ENCODE assay signal across 8 mouse cellular contexts in genomic region chr9:50527860-50528259, GRCm38 (mm10). TPM values are rescaled to one million over a fixed set of nuclear protein-coding genes. Genes with fewer than 3 reads are reported as not detected.
DNase-seq lines count a peak whose midpoint lies in the region; ATAC-seq and TF ChIP-seq lines count a peak whose summit lies in the region.

No protein-coding gene starts in this region.

- peaks cover 8% of the 10 kb centered on the region; the same call in 1 of the 2 replicates for H3K4me1 ChIP-seq in spleen, adult 2 months (ENCODE audit: control insufficient read depth, insufficient read depth, insufficient read length)
- no peaks in the 10 kb centered on the region for H3K4me1 ChIP-seq in embryonic facial prominence, embryonic 11.5 days (ENCODE audit: control insufficient read depth, insufficient read depth, low read length)
- H3K4me1 ChIP-seq in intestine, embryonic 14.5 days (replicated peaks; ENCODE audit: control insufficient read depth, insufficient read depth, low read length), result peaks cover 8% of the 10 kb centered on the region
- peaks cover 6% of the 10 kb centered on the region; the same call in 1 of the 2 replicates for H3K4me1 ChIP-seq in midbrain, postnatal 0 days (ENCODE audit: insufficient read depth, low read length)

- no peaks in the 10 kb centered on the region for H3K27me3 ChIP-seq in spleen, adult 2 months (ENCODE audit: control insufficient read depth, insufficient read depth, low read length)
- H3K27me3 ChIP-seq in embryonic facial prominence, embryonic 11.5 days (ENCODE audit: control insufficient read depth, insufficient read depth, low read length), result no peaks in the 10 kb centered on the region
- no peaks in the 10 kb centered on the region for H3K27me3 ChIP-seq in intestine, embryonic 14.5 days (replicated peaks; ENCODE audit: control insufficient read depth, insufficient read depth, low read length)
- H3K27me3 ChIP-seq in midbrain, postnatal 0 days (ENCODE audit: insufficient read depth, low read length), result no peaks in the 10 kb centered on the region

- H3K9ac ChIP-seq in embryonic facial prominence, embryonic 11.5 days (replicated peaks; ENCODE audit: low read length), result peak overlapping the region; percentile 68
- H3K9ac ChIP-seq in intestine, embryonic 14.5 days (ENCODE audit: low read length), result peak overlapping the region; percentile 45
- peak overlapping the region; percentile 68 for H3K9ac ChIP-seq in midbrain, postnatal 0 days (replicated peaks; ENCODE audit: low read length, poor library complexity, severe bottlenecking)

- H3K9me3 ChIP-seq in embryonic facial prominence, embryonic 11.5 days (replicated peaks; ENCODE audit: control insufficient read depth, low read length), result no peaks in the 10 kb centered on the region
- H3K9me3 ChIP-seq in intestine, embryonic 14.5 days (ENCODE audit: control insufficient read depth, low read length), result no peaks in the 10 kb centered on the region
- H3K9me3 ChIP-seq in midbrain, postnatal 0 days (ENCODE audit: low read length), result no peaks in the 10 kb centered on the region

- TF ChIP-seq CTCF in spleen, adult 2 months (IDR thresholded peaks at IDR 0.05; ENCODE audit: extremely low read depth, insufficient read depth, insufficient read length, insufficient replicate concordance), result no peak
- TF ChIP-seq CTCF in midbrain, postnatal 0 days (IDR thresholded peaks at IDR 0.05), result no peak

- ATAC-seq in embryonic facial prominence, embryonic 11.5 days (replicated peaks; ENCODE audit: insufficient number of reproducible peaks, low FRiP score, low TSS enrichment, low read depth), result peak; percentile 20; the same call in 1 of the 2 replicates
- 0 out of 2 replicates have a peak, but pooled peaks have one; percentile 6 for ATAC-seq in intestine, embryonic 14.5 days (replicated peaks; ENCODE audit: low FRiP score, low TSS enrichment, low read depth)
- no peak for ATAC-seq in midbrain, postnatal 0 days (ENCODE audit: low FRiP score)

- TF ChIP-seq POLR2A in spleen, adult 2 months (IDR thresholded peaks at IDR 0.05; ENCODE audit: low read depth, low read length), result no peak

- peaks cover 9% of the 10 kb centered on the region; the same call in 1 of the 2 replicates for H3K36me3 ChIP-seq in spleen, adult 2 months (ENCODE audit: control insufficient read depth, insufficient read depth, low read length)
- no peaks in the 10 kb centered on the region for H3K36me3 ChIP-seq in embryonic facial prominence, embryonic 11.5 days (replicated peaks; ENCODE audit: control insufficient read depth, insufficient read depth, low read depth, low read length)
- no peaks in the 10 kb centered on the region; the same call in 1 of the 2 replicates for H3K36me3 ChIP-seq in intestine, embryonic 14.5 days (ENCODE audit: control insufficient read depth, insufficient read depth, low read length)
- H3K36me3 ChIP-seq in midbrain, postnatal 0 days (ENCODE audit: insufficient read depth, low read length), result no peaks in the 10 kb centered on the region

- no peak for DNase-seq in spleen, adult 2 months (ENCODE audit: low read depth in 1 of 2, low spot score in 2 of 2)
- DNase-seq in spleen, adult 18-20 months, result no peak
- no peak for DNase-seq in embryonic facial prominence, embryonic 11.5 days (ENCODE audit: low spot score)
- DNase-seq in intestine, embryonic 14.5 days (ENCODE audit: low spot score), result no peak
- no peak for DNase-seq in midbrain, postnatal 0 days (ENCODE audit: low spot score)
- DNase-seq in layer of hippocampus, adult 9-10 months (ENCODE audit: low spot score), result no peak
- DNase-seq in layer of hippocampus, adult 8-10 months (ENCODE audit: low spot score in 2 of 2), result no peak
- no peak for DNase-seq in gastrocnemius, postnatal 10 days

- no peak overlapping the region for H3K27ac ChIP-seq in spleen, adult 2 months (ENCODE audit: insufficient read depth, low read length)
- H3K27ac ChIP-seq in embryonic facial prominence, embryonic 11.5 days (replicated peaks; ENCODE audit: low read depth, low read length), result no peak overlapping the region
- no peak overlapping the region for H3K27ac ChIP-seq in intestine, embryonic 14.5 days (ENCODE audit: low read depth)
- peak overlapping the region; percentile 73; the same call in 1 of the 2 replicates for H3K27ac ChIP-seq in midbrain, postnatal 0 days (ENCODE audit: low read depth, low read length)

- 18% methylated on average over 7 of the region's 7 CpGs for WGBS in spleen, adult 2 months
- 43% methylated on average over 7 of the region's 7 CpGs for WGBS in embryonic facial prominence, embryonic 11.5 days
- 35% methylated on average over 7 of the region's 7 CpGs for WGBS in intestine, embryonic 14.5 days
- 43% methylated on average over 7 of the region's 7 CpGs for WGBS in midbrain, postnatal 0 days

- H3K4me3 ChIP-seq in spleen, adult 2 months (ENCODE audit: extremely low read depth, insufficient read depth, insufficient read length), result peak overlapping the region; percentile 96
- H3K4me3 ChIP-seq in embryonic facial prominence, embryonic 11.5 days (ENCODE audit: low read depth, low read length), result peak overlapping the region; percentile 68
- peak overlapping the region; percentile 74 for H3K4me3 ChIP-seq in intestine, embryonic 14.5 days (ENCODE audit: low read depth, low read length)
- H3K4me3 ChIP-seq in midbrain, postnatal 0 days (ENCODE audit: low read depth, low read length), result peak overlapping the region; percentile 55

- peak overlapping the region; percentile 58 for H3K4me2 ChIP-seq in embryonic facial prominence, embryonic 11.5 days (ENCODE audit: low read depth, low read length)
- H3K4me2 ChIP-seq in intestine, embryonic 14.5 days (ENCODE audit: low read length), result peak overlapping the region; percentile 61
- peak overlapping the region; percentile 61 for H3K4me2 ChIP-seq in midbrain, postnatal 0 days (ENCODE audit: low read depth, low read length, poor library complexity, severe bottlenecking)

RNA-seq across cellular contexts. Expression of gene Pts, which starts 0.7 kb away (rescaled TPM):
- 27.8 and 56.4 TPM in 2 replicates for polyA plus RNA-seq in spleen, adult 2 months (2012; rRNA removed)
- polyA plus RNA-seq in embryonic facial prominence, embryonic 11.5 days (2014; fragmentation: Nextera tagmentation; extraction: Ambion mirVana), result 59.7 and 64.6 TPM in 2 replicates
- 82.3 and 85.6 TPM in 2 replicates for polyA plus RNA-seq in intestine, embryonic 14.5 days (2014; fragmentation: Nextera tagmentation; extraction: Ambion mirVana)
- 76.6 and 82.3 TPM in 2 replicates for total RNA-seq in midbrain, postnatal 0 days (2014; rRNA removed)
- polyA plus RNA-seq in midbrain, postnatal 0 days (2015; fragmentation: Nextera tagmentation; extraction: Ambion mirVana), result 116 and 119 TPM in 2 replicates
- total RNA-seq in layer of hippocampus, adult 8-10 months (2022), result 10 to 100 TPM; 34.3 to 38.0 (median 35.7) TPM
- total RNA-seq in gastrocnemius, postnatal 10 days (2021), result 10 to 100 TPM; 19.0 to 19.3 TPM

RNA-seq across cellular contexts. Expression of gene Il18, which starts 26.8 kb away (rescaled TPM):
- polyA plus RNA-seq in spleen, adult 2 months (2012; rRNA removed), result 10.7 and 12.6 TPM in 2 replicates
- polyA plus RNA-seq in embryonic facial prominence, embryonic 11.5 days (2014; fragmentation: Nextera tagmentation; extraction: Ambion mirVana), result 2.4 and 3.3 TPM in 2 replicates
- polyA plus RNA-seq in intestine, embryonic 14.5 days (2014; fragmentation: Nextera tagmentation; extraction: Ambion mirVana), result 13.4 and 13.5 TPM in 2 replicates
- 18.2 and 20.5 TPM in 2 replicates for total RNA-seq in midbrain, postnatal 0 days (2014; rRNA removed)
- polyA plus RNA-seq in midbrain, postnatal 0 days (2015; fragmentation: Nextera tagmentation; extraction: Ambion mirVana), result 35.0 and 37.8 TPM in 2 replicates
- 10 to 100 TPM; 25.3 to 29.3 (median 27.6) TPM for total RNA-seq in layer of hippocampus, adult 8-10 months (2022)
- 1 to 10 TPM in 1 of 2 experiments, under 1 TPM in 1; 0.90 to 1.2 TPM for total RNA-seq in gastrocnemius, postnatal 10 days (2021)

RNA-seq across cellular contexts. Expression of gene Bco2, which starts 27.1 kb away (rescaled TPM):
- 0.54 and 0.62 TPM in 2 replicates for polyA plus RNA-seq in spleen, adult 2 months (2012; rRNA removed)
- 0.13 and 0.47 TPM in 2 replicates for polyA plus RNA-seq in embryonic facial prominence, embryonic 11.5 days (2014; fragmentation: Nextera tagmentation; extraction: Ambion mirVana)
- 0.32 and 0.41 TPM in 2 replicates for polyA plus RNA-seq in intestine, embryonic 14.5 days (2014; fragmentation: Nextera tagmentation; extraction: Ambion mirVana)
- 0.14 and 0.49 TPM in 2 replicates for total RNA-seq in midbrain, postnatal 0 days (2014; rRNA removed)
- polyA plus RNA-seq in midbrain, postnatal 0 days (2015; fragmentation: Nextera tagmentation; extraction: Ambion mirVana), result 0.42 and 0.48 TPM in 2 replicates
- total RNA-seq in layer of hippocampus, adult 8-10 months (2022), result 1 to 10 TPM; 3.2 to 5.4 (median 4.1) TPM
- under 1 TPM; 0.14 to 0.27 TPM for total RNA-seq in gastrocnemius, postnatal 10 days (2021)

RNA-seq across cellular contexts. Expression of gene Tex12, which starts 33.3 kb away (rescaled TPM):
- polyA plus RNA-seq in spleen, adult 2 months (2012; rRNA removed), result not detected in 2 replicates
- not detected in 2 replicates for polyA plus RNA-seq in embryonic facial prominence, embryonic 11.5 days (2014; fragmentation: Nextera tagmentation; extraction: Ambion mirVana)
- not detected in 2 replicates for polyA plus RNA-seq in intestine, embryonic 14.5 days (2014; fragmentation: Nextera tagmentation; extraction: Ambion mirVana)
- not detected in 2 replicates for total RNA-seq in midbrain, postnatal 0 days (2014; rRNA removed)
- not detected in 2 replicates for polyA plus RNA-seq in midbrain, postnatal 0 days (2015; fragmentation: Nextera tagmentation; extraction: Ambion mirVana)
- not detected for total RNA-seq in layer of hippocampus, adult 8-10 months (2022)
- total RNA-seq in gastrocnemius, postnatal 10 days (2021), result not detected

RNA-seq across cellular contexts. Expression of gene Plet1, which starts 33.5 kb away (rescaled TPM):
- 0.14 TPM in 2 replicates for polyA plus RNA-seq in spleen, adult 2 months (2012; rRNA removed)
- polyA plus RNA-seq in embryonic facial prominence, embryonic 11.5 days (2014; fragmentation: Nextera tagmentation; extraction: Ambion mirVana), result 0.32 and 0.49 TPM in 2 replicates
- 1.7 and 1.9 TPM in 2 replicates for polyA plus RNA-seq in intestine, embryonic 14.5 days (2014; fragmentation: Nextera tagmentation; extraction: Ambion mirVana)
- 0.33 TPM in 1 of 2 replicates, not detected in the other for total RNA-seq in midbrain, postnatal 0 days (2014; rRNA removed)
- polyA plus RNA-seq in midbrain, postnatal 0 days (2015; fragmentation: Nextera tagmentation; extraction: Ambion mirVana), result 0.52 and 0.80 TPM in 2 replicates
- total RNA-seq in layer of hippocampus, adult 8-10 months (2022), result under 1 TPM in 2 of 4 experiments, not detected in 2; 0.36 to 0.39 TPM
- total RNA-seq in gastrocnemius, postnatal 10 days (2021), result not detected
